Mouse (Mus musculus): Measurements from ENCODE around the gene Olfr547.

The Olfr547 gene

GRCm38 (mm10) chr7:102566219-102566618 is 31.7 kb downstream of the Olfr547 start:
- DNase-seq (ENCODE audit: low spot score): no peak

DNA sequence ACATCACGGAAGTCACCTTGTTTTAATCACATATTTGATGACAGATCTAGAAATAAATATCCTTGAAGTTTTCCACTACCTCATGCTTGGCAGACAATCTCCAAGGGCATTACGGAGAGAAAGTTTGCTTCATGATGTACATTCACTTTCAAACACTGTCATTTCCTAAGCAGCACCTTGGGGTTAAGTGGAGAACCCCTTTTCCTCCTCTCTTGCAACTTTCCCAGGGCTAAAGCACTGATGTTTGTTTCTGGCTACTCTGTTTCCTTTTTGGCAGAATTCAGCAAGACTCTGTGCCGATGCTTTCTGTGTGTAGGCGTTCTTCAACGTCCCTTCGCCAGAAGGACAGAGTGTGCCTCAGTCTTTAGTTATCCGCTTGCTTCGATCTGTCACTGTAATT is 36.6 kb downstream of the Olfr547 start, which contains the start of gene Olfr550:
Gene Olfr550, plus strand, starts transcription at position 301 of the 400 bp plus-strand sequence.
- no peak for DNase-seq (ENCODE audit: low spot score)

DNA sequence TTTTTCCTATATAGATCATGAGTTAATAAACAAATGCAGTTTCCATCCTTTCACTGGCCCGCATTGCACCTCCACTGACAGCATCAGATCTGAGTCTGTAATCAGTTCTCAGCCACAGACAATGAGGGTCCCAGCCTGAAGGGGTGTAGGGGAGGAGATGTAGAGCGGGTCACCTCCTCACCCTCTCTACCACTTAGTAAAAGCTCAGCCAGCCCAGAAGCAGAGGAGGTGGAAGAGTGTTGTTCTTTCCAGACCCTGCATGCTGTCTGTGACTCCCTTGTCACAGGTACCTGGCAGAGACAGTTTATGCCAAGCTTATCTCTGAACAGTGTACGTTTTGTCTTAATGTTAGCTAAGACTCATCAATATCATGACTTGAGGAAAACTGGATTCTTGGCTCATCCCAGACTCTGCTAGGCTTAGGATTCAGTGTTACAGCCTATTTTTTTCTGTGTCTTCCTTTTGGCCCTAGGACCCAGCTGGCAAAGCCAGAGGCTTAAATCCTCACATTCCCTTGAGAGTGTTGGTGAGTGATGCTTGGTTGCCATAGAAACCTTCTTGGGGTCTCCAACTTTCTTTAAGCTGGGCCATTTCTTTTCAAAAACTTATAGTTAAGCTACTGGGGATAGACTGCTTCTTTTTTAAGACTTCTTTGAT is 38.8 kb downstream of the Olfr547 start:
- DNase-seq (ENCODE audit: low spot score): no peak

DNA sequence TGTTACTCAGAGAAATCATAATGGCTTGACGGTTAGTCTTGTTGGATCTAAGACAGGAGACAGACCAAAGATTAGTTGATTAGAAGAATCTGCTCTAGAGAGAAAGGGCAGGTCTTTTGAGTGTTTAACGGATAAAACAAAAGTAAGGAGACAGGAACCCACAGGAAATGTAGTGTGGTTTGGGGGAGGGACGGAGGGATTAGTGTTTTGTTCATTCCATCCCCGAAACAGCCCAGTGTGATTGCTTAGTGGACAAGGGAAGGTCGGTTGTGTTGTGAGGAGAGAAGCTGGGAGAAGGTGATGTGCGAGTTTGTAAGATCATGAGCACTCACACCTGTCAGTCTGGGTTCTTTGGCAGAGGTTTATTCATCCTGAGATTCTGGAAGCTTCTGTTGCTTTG is 41.4 kb downstream of the Olfr547 start:
- no peak for DNase-seq (ENCODE audit: low spot score)

Measured in yolk sac, embryonic 10.5 days (tissue).